Comparison of ENCODE assay signal across 27 mouse cellular contexts in the genomic region with DNA sequence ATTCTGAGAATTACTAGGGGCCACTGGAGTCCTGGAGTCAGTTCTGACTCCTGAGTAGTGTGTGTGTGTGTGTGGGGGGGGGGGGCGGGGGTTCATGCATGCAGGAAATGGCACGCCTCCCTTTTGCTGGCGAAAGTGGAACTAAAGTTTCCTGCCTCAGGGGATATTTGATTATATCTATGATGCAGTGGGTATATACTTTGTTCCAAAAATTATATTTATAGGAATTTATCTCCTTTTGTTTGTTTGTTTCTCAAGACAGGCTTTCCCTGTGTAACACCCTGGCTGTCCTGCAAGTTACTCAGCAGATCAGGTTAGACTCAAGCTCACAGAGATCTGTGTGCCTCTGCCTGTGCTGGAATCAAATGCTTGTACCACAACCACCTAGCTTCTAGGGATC. TPM values are rescaled to one million over a fixed set of nuclear protein-coding genes. Genes with fewer than 3 reads are reported as not detected.
DNase-seq lines count a peak whose midpoint lies in the region; ATAC-seq and TF ChIP-seq lines count a peak whose summit lies in the region.
"Had no signal": no experiment of that assay in that cellular context is flagged by ENCODE, and none has a peak within 500 bp of the region (broad histone marks: within the 10 kb centered on the region; RNA-seq: fewer than 3 reads in every experiment).

No protein-coding gene starts in this region.

- TF ChIP-seq POLR2A in CH12.LX (IDR thresholded peaks at IDR 0.05; ENCODE audit: low read depth, low read length) = no peak

- DNase-seq in liver, embryonic 11.5 days (ENCODE audit: low spot score) = no peak
- DNase-seq in 416B (ENCODE audit: low read depth) (peak; percentile 69), CH12.LX (ENCODE audit: extremely low read depth) (no peak)
- DNase-seq in liver, postnatal 0 days = no peak
- no peak for DNase-seq in adrenal gland, adult 2 months
- DNase-seq: adrenal gland, postnatal 14 days; cerebellum, adult 8-10 months; heart, adult 2 months; lung, postnatal 10 days; thymus, postnatal 36 days had no signal

- TF ChIP-seq CTCF in CH12.LX (conservative IDR thresholded peaks at IDR 0.05 in 1 of 2, IDR thresholded peaks at IDR 0.05 in 1 of 2; ENCODE audit: low read depth in 2 of 2, low read length in 2 of 2) = no peak
- TF ChIP-seq CTCF in liver, postnatal 0 days (IDR thresholded peaks at IDR 0.05; ENCODE audit: low read depth) = no peak

- ATAC-seq in liver, embryonic 12.5 days = no peak
- ATAC-seq in liver, embryonic 11.5 days (replicated peaks; ENCODE audit: low FRiP score) = no peak
- no peak for ATAC-seq in liver, postnatal 0 days
- no peak for ATAC-seq in monocyte, adult 5-6 weeks (replicated peaks; ENCODE audit: insufficient number of reproducible peaks, low FRiP score, low TSS enrichment, poor library complexity, severe bottlenecking)
- ATAC-seq in frontal cortex, adult (ENCODE audit: low TSS enrichment) = no peak
- ATAC-seq: forebrain, embryonic 16.5 days; intestine, embryonic 15.5 days had no signal

- H3K79me2 ChIP-seq in CH12.LX (replicated peaks; ENCODE audit: control insufficient read depth, extremely low read depth, insufficient read depth, poor library complexity, severe bottlenecking) = no peaks in the 10 kb centered on the region

- H3K4me3 ChIP-seq in liver, embryonic 12.5 days = no peak overlapping the region
- H3K4me3 ChIP-seq in liver, embryonic 11.5 days (ENCODE audit: low read depth, low read length) = no peak overlapping the region
- no peak overlapping the region for H3K4me3 ChIP-seq in CH12.LX (replicated peaks in 1 of 3; ENCODE audit: low read depth in 2 of 3, low read length in 2 of 3, poor library complexity in 1 of 3)
- H3K4me3 ChIP-seq in liver, postnatal 0 days (ENCODE audit: low read depth, low read length) = no peak overlapping the region
- H3K4me3 ChIP-seq: embryonic facial prominence, embryonic 12.5 days; heart, adult 2 months; hindbrain, embryonic 10.5 days; intestine, embryonic 15.5 days; kidney, embryonic 15.5 days; limb, embryonic 10.5 days; midbrain, embryonic 10.5 days; neural tube, embryonic 15.5 days had no signal

- no peaks in the 10 kb centered on the region for H3K9me3 ChIP-seq in liver, embryonic 12.5 days (replicated peaks)
- H3K9me3 ChIP-seq in liver, embryonic 11.5 days (ENCODE audit: control insufficient read depth, low read length) = no peaks in the 10 kb centered on the region
- H3K9me3 ChIP-seq in CH12.LX (replicated peaks; ENCODE audit: low read length) = no peaks in the 10 kb centered on the region
- H3K9me3 ChIP-seq in liver, postnatal 0 days (ENCODE audit: low read length) = no peaks in the 10 kb centered on the region
- H3K9me3 ChIP-seq: embryonic facial prominence, embryonic 12.5 days; hindbrain, embryonic 10.5 days; intestine, embryonic 15.5 days; kidney, embryonic 15.5 days; limb, embryonic 10.5 days; midbrain, embryonic 10.5 days; neural tube, embryonic 15.5 days had no signal

- 40% methylated on average over 3 of the region's 3 CpGs for WGBS in liver, embryonic 12.5 days (ENCODE audit: insufficient replicate concordance)
- 51% methylated on average over 3 of the region's 3 CpGs for WGBS in liver, embryonic 11.5 days
- 37% methylated on average over 3 of the region's 3 CpGs for WGBS in liver, postnatal 0 days (ENCODE audit: insufficient replicate concordance)

- in situ Hi-C loops in CH12.LX (cut with MboI; ENCODE audit: low pct_ligation_motif_present, low pct_unique_long_range_greater_than_20kb, low sequenced_read_pairs) = no loop called here

- dilution Hi-C loops in CH12.LX (cut with MboI; ENCODE audit: extremely low pct_ligation_motif_present, extremely low pct_unique_long_range_greater_than_20kb, low sequenced_read_pairs) = no loop called here

- H3K27me3 ChIP-seq in liver, embryonic 12.5 days (replicated peaks) = no peaks in the 10 kb centered on the region
- no peaks in the 10 kb centered on the region for H3K27me3 ChIP-seq in liver, embryonic 11.5 days (replicated peaks; ENCODE audit: control insufficient read depth, insufficient read depth, low read length)
- H3K27me3 ChIP-seq in CH12.LX (replicated peaks) = no peaks in the 10 kb centered on the region
- H3K27me3 ChIP-seq in liver, postnatal 0 days (ENCODE audit: insufficient read depth, low read length) = no peaks in the 10 kb centered on the region
- H3K27me3 ChIP-seq: embryonic facial prominence, embryonic 12.5 days; intestine, embryonic 15.5 days; kidney, embryonic 15.5 days; neural tube, embryonic 15.5 days had no signal

- H3K4me2 ChIP-seq in liver, embryonic 12.5 days = no peak overlapping the region
- H3K4me2 ChIP-seq in liver, embryonic 11.5 days = no peak overlapping the region
- H3K4me2 ChIP-seq in CH12.LX (ENCODE audit: insufficient read depth, low read depth, poor library complexity, severe bottlenecking) = peak overlapping the region; percentile 50
- H3K4me2 ChIP-seq in liver, postnatal 0 days (ENCODE audit: low read depth, low read length) = 0 out of 2 replicates have a peak overlapping the region, but pooled peaks have one; percentile 14
- H3K4me2 ChIP-seq: embryonic facial prominence, embryonic 12.5 days; intestine, embryonic 15.5 days; kidney, embryonic 15.5 days; neural tube, embryonic 15.5 days had no signal

- H3K36me3 ChIP-seq in liver, embryonic 12.5 days = no peaks in the 10 kb centered on the region
- H3K36me3 ChIP-seq in liver, embryonic 11.5 days (ENCODE audit: control insufficient read depth, insufficient read depth, low read length) = no peaks in the 10 kb centered on the region
- no peaks in the 10 kb centered on the region for H3K36me3 ChIP-seq in CH12.LX (replicated peaks in 1 of 2; ENCODE audit: control insufficient read depth in 1 of 2, insufficient read depth in 1 of 2, low read length in 1 of 2)
- no peaks in the 10 kb centered on the region for H3K36me3 ChIP-seq in liver, postnatal 0 days (replicated peaks; ENCODE audit: insufficient read depth, low read length)
- H3K36me3 ChIP-seq: embryonic facial prominence, embryonic 12.5 days; hindbrain, embryonic 10.5 days; intestine, embryonic 15.5 days; kidney, embryonic 15.5 days; limb, embryonic 10.5 days; midbrain, embryonic 10.5 days; neural tube, embryonic 15.5 days had no signal

- peak overlapping the region; percentile 11; the same call in 1 of the 2 replicates for H3K27ac ChIP-seq in liver, embryonic 12.5 days
- H3K27ac ChIP-seq in liver, embryonic 11.5 days (ENCODE audit: low read depth, low read length) = no peak overlapping the region
- H3K27ac ChIP-seq in CH12.LX (ENCODE audit: insufficient read depth, low read depth) = no peak overlapping the region
- no peak overlapping the region for H3K27ac ChIP-seq in liver, postnatal 0 days (ENCODE audit: low read depth)
- H3K27ac ChIP-seq: embryonic facial prominence, embryonic 12.5 days; heart, adult 2 months; hindbrain, embryonic 10.5 days; intestine, embryonic 15.5 days; kidney, embryonic 15.5 days; limb, embryonic 10.5 days; liver, embryonic 14.5 days; midbrain, embryonic 10.5 days; neural tube, embryonic 15.5 days had no signal

- H3K4me1 ChIP-seq in liver, embryonic 12.5 days = peaks cover 44% of the 10 kb centered on the region
- H3K4me1 ChIP-seq in liver, embryonic 11.5 days (replicated peaks; ENCODE audit: control insufficient read depth, insufficient read depth, low read length) = peaks cover 21% of the 10 kb centered on the region
- peaks cover 0 to 47% of the 10 kb centered on the region in 2 experiments; a peak in 2 of 4 replicates for H3K4me1 ChIP-seq in CH12.LX (ENCODE audit: control insufficient read depth in 1 of 2, insufficient read depth in 2 of 2)
- peaks cover 3% of the 10 kb centered on the region; the same call in 1 of the 2 replicates for H3K4me1 ChIP-seq in liver, postnatal 0 days (ENCODE audit: insufficient read depth)
- H3K4me1 ChIP-seq: embryonic facial prominence, embryonic 12.5 days; hindbrain, embryonic 10.5 days; intestine, embryonic 15.5 days; kidney, embryonic 15.5 days; limb, embryonic 10.5 days; midbrain, embryonic 10.5 days; neural tube, embryonic 15.5 days had no signal

- TF ChIP-seq EP300 in CH12.LX (IDR thresholded peaks at IDR 0.05; ENCODE audit: low read length) = no peak
- TF ChIP-seq EP300 in liver, postnatal 0 days (IDR thresholded peaks at IDR 0.05; ENCODE audit: low read depth) = no peak

- no peak for TF ChIP-seq RAD21 in CH12.LX (IDR thresholded peaks at IDR 0.05; ENCODE audit: low read depth, low read length)

- no peak overlapping the region for H3K9ac ChIP-seq in liver, embryonic 12.5 days
- no peak overlapping the region for H3K9ac ChIP-seq in liver, embryonic 11.5 days (ENCODE audit: low read depth, low read length)
- H3K9ac ChIP-seq in CH12.LX (ENCODE audit: insufficient read depth, low read depth) = no peak overlapping the region
- no peak overlapping the region for H3K9ac ChIP-seq in liver, postnatal 0 days (replicated peaks)
- H3K9ac ChIP-seq: embryonic facial prominence, embryonic 12.5 days; intestine, embryonic 15.5 days; kidney, embryonic 15.5 days; liver, embryonic 14.5 days; neural tube, embryonic 15.5 days had no signal

RNA-seq across cellular contexts. Expression of a gene that starts 11.5 kb away (rescaled TPM):
- not detected in 2 replicates for polyA plus RNA-seq in liver, embryonic 12.5 days (2016; fragmentation: Nextera tagmentation; extraction: Ambion mirVana)
- not detected in 2 replicates for polyA plus RNA-seq in liver, embryonic 11.5 days (2014; fragmentation: Nextera tagmentation; extraction: Ambion mirVana)
- total RNA-seq in CH12.LX (2012; rRNA removed) = 0.08 and 0.25 TPM in 2 replicates
- not detected in 2 replicates for total RNA-seq in CH12.LX (2014; rRNA removed)
- not detected in 2 replicates for polyA plus RNA-seq in CH12.LX (2012; ENCODE audit: insufficient read length, low read depth)
- polyA plus RNA-seq in liver, postnatal 0 days (2015; fragmentation: Nextera tagmentation; extraction: Ambion mirVana) = 0.09 TPM in 1 of 2 replicates, not detected in the other
- not detected in 3 replicates for total RNA-seq in monocyte, adult 5-6 weeks (2017)
- total RNA-seq in adrenal gland, adult 2 months (2021) = not detected
- polyA plus RNA-seq in adrenal gland, adult 2 months (2012; rRNA removed) = not detected in 2 replicates
- total RNA-seq: adrenal gland, postnatal 14 days; gastrocnemius, adult 18-20 months; heart, adult 2 months; layer of hippocampus, adult 18-20 months had no signal
- polyA plus RNA-seq: C2C12; embryonic facial prominence, embryonic 12.5 days; forebrain, embryonic 16.5 days; heart, adult 2 months; heart, embryonic 16.5 days; hindbrain, embryonic 10.5 days; intestine, embryonic 15.5 days; kidney, embryonic 15.5 days; limb, embryonic 10.5 days; midbrain, embryonic 10.5 days; neural tube, embryonic 15.5 days; stomach, embryonic 14.5 days had no signal

RNA-seq across cellular contexts. Expression of a gene that starts 21.2 kb away (rescaled TPM):
- polyA plus RNA-seq in liver, embryonic 12.5 days (2016; fragmentation: Nextera tagmentation; extraction: Ambion mirVana) = 1.4 and 1.6 TPM in 2 replicates
- 1.9 and 2.0 TPM in 2 replicates for polyA plus RNA-seq in liver, embryonic 11.5 days (2014; fragmentation: Nextera tagmentation; extraction: Ambion mirVana)
- total RNA-seq in CH12.LX (2012; rRNA removed) (1.6 TPM in 2 replicates), CH12.LX (2014; rRNA removed) (4.9 and 5.8 TPM in 2 replicates)
- polyA plus RNA-seq in CH12.LX (2012; ENCODE audit: insufficient read length, low read depth) = 1.2 and 1.6 TPM in 2 replicates
- polyA plus RNA-seq in liver, postnatal 0 days (2015; fragmentation: Nextera tagmentation; extraction: Ambion mirVana) = 2.9 and 3.0 TPM in 2 replicates
- total RNA-seq in monocyte, adult 5-6 weeks (2017) = 3.8 to 22.9 TPM (median 22.1 TPM) in 3 replicates
- total RNA-seq in adrenal gland, adult 2 months (2021) = 1 to 10 TPM; 1.3 to 1.9 TPM
- polyA plus RNA-seq in adrenal gland, adult 2 months (2012; rRNA removed) = 0.82 and 0.88 TPM in 2 replicates

RNA-seq across cellular contexts. Expression of a gene that starts 32.1 kb away (rescaled TPM):
- 0.05 TPM in 1 of 2 replicates, not detected in the other for polyA plus RNA-seq in liver, embryonic 12.5 days (2016; fragmentation: Nextera tagmentation; extraction: Ambion mirVana)
- polyA plus RNA-seq in liver, embryonic 11.5 days (2014; fragmentation: Nextera tagmentation; extraction: Ambion mirVana) = 0.04 and 0.05 TPM in 2 replicates
- total RNA-seq in CH12.LX (2012; rRNA removed) (0.04 TPM in 1 of 2 replicates, not detected in the other), CH12.LX (2014; rRNA removed) (not detected in 2 replicates)
- polyA plus RNA-seq in CH12.LX (2012; ENCODE audit: insufficient read length, low read depth) = not detected in 2 replicates
- 0.40 and 0.42 TPM in 2 replicates for polyA plus RNA-seq in liver, postnatal 0 days (2015; fragmentation: Nextera tagmentation; extraction: Ambion mirVana)
- 1.6 to 124 TPM (median 118 TPM) in 3 replicates for total RNA-seq in monocyte, adult 5-6 weeks (2017)
- not detected for total RNA-seq in adrenal gland, adult 2 months (2021)
- not detected in 2 replicates for polyA plus RNA-seq in adrenal gland, adult 2 months (2012; rRNA removed)
- total RNA-seq: gastrocnemius, adult 18-20 months; heart, adult 2 months; layer of hippocampus, adult 18-20 months had no signal
- polyA plus RNA-seq: C2C12; embryonic facial prominence, embryonic 12.5 days; forebrain, embryonic 16.5 days; hindbrain, embryonic 10.5 days; limb, embryonic 10.5 days; midbrain, embryonic 10.5 days; neural tube, embryonic 15.5 days had no signal

Comparison
In these comparisons a context has a peak if more than half of its experiments do, and no peak if none do; other contexts are left out.
1. H3K4me2 ChIP-seq: peak in CH12.LX (single experiment) and liver, postnatal 0 days (single experiment); none in liver, embryonic 12.5 days (single experiment) and liver, embryonic 11.5 days (single experiment).